Mouse (Mus musculus) neural tube, embryonic 14.5 days (tissue): ENCODE measurements around the gene Vwf. TPM values are rescaled to one million over a fixed set of nuclear protein-coding genes. Genes with fewer than 3 reads are reported as not detected.

ENCODE experiments used
- ATAC-seq: fragments of 200-750 bp; cut with Nextera tagmentation; 2 replicates; pipeline ENCODE4 v1.8.0; 2017; ENCODE audit warnings: low read depth, mild to moderate bottlenecking, moderate TSS enrichment, moderate library complexity
- H3K27ac ChIP-seq: fragments of 300-500 bp; sonication (generic); 2 replicates; pipeline ENCODE4 v1.5.1; 2014; ENCODE audit warnings: low read depth, mild to moderate bottlenecking, control low read depth, low read length, moderate library complexity, mixed read lengths
- H3K27me3 ChIP-seq: fragments of 300-500 bp; sonication (generic); 2 replicates; pipeline ENCODE4 v1.6.1; 2014; ENCODE audit warnings: low read length; ENCODE audit not compliant: control insufficient read depth, insufficient read depth
- H3K36me3 ChIP-seq: fragments of 300-500 bp; sonication (generic); 2 replicates; pipeline ENCODE4 v1.6.1; 2014; ENCODE audit warnings: low read length, mixed read lengths; ENCODE audit not compliant: control insufficient read depth, insufficient read depth
- H3K4me1 ChIP-seq: fragments of 300-500 bp; sonication (generic); 2 replicates; pipeline ENCODE4 v1.6.1; 2014; ENCODE audit warnings: low read length; ENCODE audit not compliant: control insufficient read depth, insufficient read depth
- H3K4me2 ChIP-seq: fragments of 300-500 bp; sonication (generic); 2 replicates; pipeline ENCODE4 v1.6.1; 2014; ENCODE audit warnings: mild to moderate bottlenecking, low read depth, low read length, control low read depth
- H3K4me3 ChIP-seq: fragments of 300-500 bp; sonication (generic); 2 replicates; pipeline ENCODE4 v1.5.1; 2014; ENCODE audit warnings: low read depth, low read length, control low read depth, mixed read lengths
- H3K9ac ChIP-seq: fragments of 300-500 bp; sonication (generic); replicated peaks from 2 replicates; pipeline ENCODE4 v1.6.1; 2014; ENCODE audit warnings: low read depth, mild to moderate bottlenecking, control low read depth, low read length, mixed read lengths
- H3K9me3 ChIP-seq: fragments of 300-500 bp; sonication (generic); 2 replicates; pipeline ENCODE4 v1.6.1; 2016; ENCODE audit warnings: low read length; ENCODE audit not compliant: control insufficient read depth
- WGBS: fragments of 180-500 bp; shearing (Covaris S2); extraction: QIAGEN DNeasy Blood & Tissue Kit; methylation state at CpG from one replicate; pipeline ENCODE4 v1.1.7; 2014; 5-methylcytosine and 5-hydroxymethylcytosine counted together
- polyA plus RNA-seq: library from polyadenylated mRNA; unstranded; fragments of >200 nt; fragmentation: Nextera tagmentation; extraction: Ambion mirVana; gene quantifications from 2 replicates; pipeline ENCODE4 v1.2.1, GENCODE M21; 2014

Gene Vwf
- polyA plus RNA-seq, 1 experiment from 2014 or later, result 6.5 TPM

- no peak for ATAC-seq
- Histone ChIP-seq H3K4me1 (no peaks in the 10 kb centered on the region), H3K9me3 (no peaks in the 10 kb centered on the region), H3K27me3 (no peaks in the 10 kb centered on the region), H3K9ac (no peak overlapping the region), H3K27ac (no peak overlapping the region), H3K4me3 (no peak overlapping the region), H3K4me2 (no peak overlapping the region), H3K36me3 (no peaks in the 10 kb centered on the region)
- WGBS, result 92% methylated on average over 16 of the region's 16 CpGs
These were observed 164.7 kb downstream of the Vwf start for GRCm38 (mm10) chr6:125711261-125711660.

GRCm38 (mm10) chr6:125726408-125726807 lies 179.8 kb downstream of the Vwf start:
- Histone ChIP-seq H3K9me3 (no peaks in the 10 kb centered on the region), H3K36me3 (no peaks in the 10 kb centered on the region), H3K27ac (no peak overlapping the region), H3K4me2 (no peak overlapping the region), H3K27me3 (no peaks in the 10 kb centered on the region), H3K4me3 (no peak overlapping the region), H3K4me1 (no peaks in the 10 kb centered on the region), H3K9ac (no peak overlapping the region)
- WGBS, result 78% methylated on average over 2 of the region's 2 CpGs
- ATAC-seq, result no peak

GRCm38 (mm10) chr6:125727484-125727911 lies 180.9 kb downstream of the Vwf start:
- H3K4me2 ChIP-seq, result no peak overlapping the region
- no peak overlapping the region for H3K9ac ChIP-seq
- no peak overlapping the region for H3K4me3 ChIP-seq
- H3K27ac ChIP-seq, result no peak overlapping the region
- no peak for ATAC-seq
- 61% methylated on average over 5 of the region's 5 CpGs for WGBS
- no peaks in the 10 kb centered on the region for H3K27me3 ChIP-seq
- no peaks in the 10 kb centered on the region for H3K9me3 ChIP-seq
- H3K36me3 ChIP-seq, result no peaks in the 10 kb centered on the region
- H3K4me1 ChIP-seq, result no peaks in the 10 kb centered on the region

GRCm38 (mm10) chr6:125729471-125729870 lies 182.9 kb downstream of the Vwf start:
- Histone ChIP-seq H3K9me3 (no peaks in the 10 kb centered on the region), H3K4me1 (no peaks in the 10 kb centered on the region), H3K4me3 (no peak overlapping the region), H3K9ac (no peak overlapping the region), H3K4me2 (no peak overlapping the region), H3K27me3 (no peaks in the 10 kb centered on the region), H3K27ac (no peak overlapping the region), H3K36me3 (no peaks in the 10 kb centered on the region)
- WGBS, result 80% methylated on average over 6 of the region's 6 CpGs
- ATAC-seq, result no peak

GRCm38 (mm10) chr6:125729986-125730535 lies 183.5 kb downstream of the Vwf start:
- Histone ChIP-seq H3K27ac (no peak overlapping the region), H3K36me3 (no peaks in the 10 kb centered on the region), H3K9me3 (no peaks in the 10 kb centered on the region), H3K9ac (no peak overlapping the region), H3K4me2 (no peak overlapping the region), H3K4me1 (no peaks in the 10 kb centered on the region), H3K4me3 (no peak overlapping the region), H3K27me3 (no peaks in the 10 kb centered on the region)
- ATAC-seq, result no peak
- WGBS, result 76% methylated on average over 11 of the region's 11 CpGs

Other genes with a start within 250 kb of the Vwf start
- gene Ltbr, start 232.9 kb upstream of the Vwf start, polyA plus RNA-seq, result 11.0 and 14.8 TPM in 2 replicates
- gene Scnn1a, start 226.1 kb upstream of the Vwf start, polyA plus RNA-seq, result 0.67 and 0.77 TPM in 2 replicates
- 6.5 and 15.0 TPM in 2 replicates for gene Tnfrsf1a, start 197.4 kb upstream of the Vwf start, polyA plus RNA-seq
- gene Plekhg6, start 166.0 kb upstream of the Vwf start, polyA plus RNA-seq, result 0.09 and 0.13 TPM in 2 replicates
- 88.4 and 102 TPM in 2 replicates for gene Cd9, start 52.0 kb upstream of the Vwf start, polyA plus RNA-seq
- 0.41 and 0.96 TPM in 2 replicates for gene Ano2, start 143.6 kb downstream of the Vwf start, polyA plus RNA-seq